Mouse (Mus musculus) gastrocnemius, adult 18-20 months (tissue): ENCODE results near the gene Rnf224. TPM values are rescaled to one million over a fixed set of nuclear protein-coding genes. Genes with fewer than 3 reads are reported as not detected.
"Not testable (repeated sequence)": the region's sequence is repeated elsewhere in the genome, so short reads cannot be mapped to it uniquely, and the experiment has no call there.

ENCODE experiments used
- DNase-seq: peaks from one replicate; pipeline ENCODE4 v3.0.0; 2021; ENCODE audit warnings: low spot score
- long read RNA-seq, 2 experiments: library from polyadenylated mRNA; stranded (forward); transcript quantifications; one replicate each; pipeline ENCODE4 v2.0.0; 2021
- total RNA-seq, 2 experiments: library from RNA; stranded (reverse); gene quantifications; 2 replicates each; pipeline ENCODE4 v1.2.3; 2021

Gene Rnf224
- total RNA-seq: not detected
- long read RNA-seq, experiment 1: 0 reads
- long read RNA-seq, experiment 2: 0 reads

GRCm38 (mm10) chr2:25236614-25237013 lies at the start of gene Rnf224:
Rnf224 (minus strand) TSS chr2:25236787.
- no peak for DNase-seq

DNA sequence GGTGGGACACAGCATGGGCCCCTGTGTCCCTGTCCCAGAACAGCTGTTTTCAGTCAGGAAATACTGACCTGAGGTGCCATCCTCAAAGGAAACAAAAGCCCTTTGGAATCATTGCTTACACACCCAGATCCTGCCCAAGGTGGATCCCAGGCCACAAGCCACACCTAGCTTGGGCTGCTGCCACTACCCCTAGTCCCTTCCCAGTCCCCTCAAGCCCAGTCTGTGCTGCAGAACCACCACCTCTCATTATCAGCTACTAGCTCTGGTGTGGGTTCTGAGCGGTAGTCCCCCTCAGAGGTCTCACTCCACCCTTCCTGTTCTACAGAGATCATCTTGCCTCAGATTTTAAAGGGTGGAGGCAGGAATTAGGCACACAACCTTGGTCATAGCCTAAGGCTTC lies 49.7 kb upstream of the Rnf224 start:
- DNase-seq: no peak

DNA sequence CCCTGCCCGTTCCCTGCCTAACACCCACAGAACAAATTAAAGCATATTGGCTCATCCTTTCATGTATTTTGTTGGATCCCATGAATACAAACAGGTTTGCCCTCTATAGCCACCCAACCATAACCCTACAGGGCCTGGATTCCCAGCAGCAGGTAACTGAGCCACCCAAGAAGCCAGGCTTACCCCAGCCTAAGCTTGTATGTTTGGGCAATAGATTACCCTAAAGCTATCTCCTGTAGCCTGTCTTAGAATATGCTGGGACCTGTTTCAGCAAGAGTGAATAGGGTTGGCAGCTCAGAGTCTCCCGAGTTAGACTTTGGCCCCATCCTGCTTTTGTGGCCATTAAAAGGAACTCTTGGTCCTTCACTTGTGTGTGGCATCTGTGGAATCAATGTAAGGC lies 49.0 kb upstream of the Rnf224 start:
- no peak for DNase-seq

GRCm38 (mm10) chr2:25278928-25279882 lies 42.6 kb upstream of the Rnf224 start:
- peak; percentile 75 for DNase-seq

DNA sequence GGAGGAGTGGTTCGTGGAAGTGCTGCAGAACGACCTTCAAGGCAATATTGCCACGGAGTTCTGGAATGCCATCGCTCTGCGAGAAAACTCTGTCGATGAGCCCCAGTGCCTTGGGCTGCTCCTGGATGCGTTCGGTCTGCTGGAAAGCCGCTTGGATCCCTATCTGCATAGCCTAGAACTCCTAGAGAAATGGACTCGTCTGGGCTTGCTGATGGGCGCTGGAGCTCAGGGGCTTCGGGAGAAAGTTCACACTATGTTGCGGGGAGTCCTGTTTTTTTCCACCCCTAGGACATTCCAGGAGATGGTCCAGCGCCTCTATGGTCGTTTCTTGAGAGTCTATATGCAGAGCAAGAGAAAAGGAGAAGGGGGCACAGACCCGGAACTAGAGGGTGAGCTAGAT lies 36.4 kb upstream of the Rnf224 start:
- DNase-seq: no peak

DNA sequence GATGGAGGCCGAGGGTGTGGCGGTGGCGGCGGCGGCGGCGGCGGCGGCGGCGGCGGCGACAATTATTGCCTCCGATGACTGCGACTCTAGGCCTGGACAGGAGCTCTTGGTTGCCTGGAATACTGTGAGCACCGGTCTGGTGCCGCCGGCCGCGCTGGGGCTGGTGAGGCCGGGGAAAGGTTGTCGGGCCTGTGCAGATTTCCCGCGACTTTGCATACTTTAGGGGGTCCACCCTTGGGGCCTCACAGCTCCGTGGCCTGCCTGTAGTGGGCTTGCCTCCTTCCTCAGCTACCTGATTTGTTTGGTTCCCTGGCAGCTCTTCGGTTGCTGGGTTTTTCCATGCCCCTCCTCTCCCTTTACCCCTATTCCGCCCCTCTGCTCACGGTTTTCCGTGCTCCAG lies 35.9 kb upstream of the Rnf224 start:
- DNase-seq: no peak

GRCm38 (mm10) chr2:25271827-25272511 lies 35.4 kb upstream of the Rnf224 start, which contains the start of the genes Ssna1 and Anapc2:
Ssna1 (minus strand) TSS chr2:25272438.
Anapc2 (plus strand) TSS chr2:25272478.
- DNase-seq: peak; percentile 97

DNA sequence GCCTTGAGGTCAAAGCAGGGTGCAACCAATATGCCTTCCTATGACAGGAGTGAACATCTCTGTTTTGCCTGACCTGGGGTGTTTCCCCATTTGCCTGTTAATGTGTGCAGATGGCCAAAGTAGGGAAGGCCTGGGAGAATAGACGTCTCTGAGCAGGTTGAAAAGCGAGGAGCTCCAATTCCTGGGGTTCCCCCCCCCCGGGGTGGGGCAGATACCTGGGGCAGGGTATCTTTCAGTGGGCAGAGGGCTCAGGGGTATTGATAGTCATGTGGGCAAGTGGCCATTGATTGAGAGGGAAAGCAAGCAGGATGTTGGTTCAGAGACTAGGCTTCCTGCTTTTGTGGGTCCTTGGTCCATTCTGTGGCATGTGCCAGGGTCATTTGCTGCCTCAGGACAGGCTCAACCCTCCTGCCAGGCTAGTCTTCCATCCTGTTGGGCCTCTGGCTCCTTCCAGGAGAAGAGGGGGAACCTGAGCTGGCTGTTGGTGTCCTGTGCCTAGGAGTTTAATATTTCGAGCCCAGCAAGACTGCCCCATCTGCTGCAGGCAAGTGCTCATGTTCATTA lies 31.2 kb upstream of the Rnf224 start:
- DNase-seq: no peak

- DNase-seq: no peak
Observed at GRCm38 (mm10) chr2:25267241-25267640, 30.7 kb upstream of the Rnf224 start.

- DNase-seq: no peak
Observed at GRCm38 (mm10) chr2:25266720-25267119, 30.1 kb upstream of the Rnf224 start.

GRCm38 (mm10) chr2:25265897-25266656 lies 29.5 kb upstream of the Rnf224 start:
- no peak for DNase-seq

DNA sequence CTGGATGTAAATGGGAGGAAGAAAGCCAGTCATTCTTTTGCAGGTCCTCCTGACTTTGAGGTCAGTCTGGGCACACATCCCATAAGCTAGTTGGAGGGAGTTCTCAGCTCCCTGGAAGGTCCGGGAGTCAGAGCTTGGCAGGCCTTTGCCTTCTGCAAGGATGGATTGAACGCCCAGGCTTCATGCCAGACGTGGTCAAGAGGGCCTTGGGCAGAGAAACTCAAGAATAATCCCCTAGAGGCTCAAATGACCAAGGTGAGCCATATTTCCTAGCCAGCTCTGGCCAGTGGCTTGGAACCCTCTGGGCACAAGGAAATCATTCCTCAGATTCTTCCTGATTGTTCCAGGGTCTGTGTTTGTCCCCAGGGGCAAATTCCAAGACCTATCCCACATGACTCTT lies 28.3 kb upstream of the Rnf224 start:
- no peak for DNase-seq

DNA sequence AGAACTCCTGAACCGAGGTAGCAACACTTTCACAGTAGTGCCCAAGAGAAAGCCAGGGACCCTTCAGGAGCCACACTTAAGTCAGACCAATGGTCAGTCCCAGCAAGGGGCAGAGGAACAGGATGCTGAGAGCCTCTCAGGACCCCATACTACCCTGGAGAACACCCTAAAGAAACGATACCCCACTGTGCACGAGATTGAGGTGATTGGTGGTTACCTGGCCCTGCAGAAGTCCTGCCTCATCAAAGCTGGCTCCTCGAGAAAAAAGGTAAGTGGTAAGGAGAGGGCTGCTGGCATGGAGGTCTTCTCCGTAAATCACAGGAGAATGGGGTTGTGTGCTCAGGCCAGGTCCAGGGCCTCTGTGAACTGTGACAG lies 27.7 kb upstream of the Rnf224 start:
- no peak for DNase-seq

GRCm38 (mm10) chr2:25263623-25264285 lies 27.2 kb upstream of the Rnf224 start:
- DNase-seq: no peak

GRCm38 (mm10) chr2:25262795-25263622 lies 26.4 kb upstream of the Rnf224 start:
- no peak for DNase-seq

DNA sequence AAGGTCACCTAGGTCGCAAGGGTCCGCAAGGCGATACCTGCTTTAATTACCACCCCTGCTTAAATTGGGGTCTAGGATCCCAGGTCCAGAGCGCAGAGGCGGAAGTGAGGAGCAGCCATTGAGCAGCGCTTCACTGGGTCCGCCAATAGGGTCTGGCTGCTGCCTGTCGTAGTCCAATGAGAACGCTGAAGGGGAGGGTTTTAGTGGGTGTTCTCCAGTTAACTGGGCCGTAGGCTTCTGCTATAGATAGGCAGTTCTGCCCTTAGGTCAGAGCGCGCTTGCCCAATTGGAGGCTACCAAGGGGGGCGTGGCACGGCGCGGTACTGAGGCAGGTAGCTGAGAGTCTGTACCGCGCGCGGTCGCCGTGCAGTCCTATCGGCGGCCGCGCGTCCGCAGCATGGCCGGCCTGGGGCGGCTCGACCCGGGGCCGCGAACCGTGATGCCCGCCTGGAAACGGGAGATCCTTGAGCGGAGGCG lies 25.7 kb upstream of the Rnf224 start, which contains the start of gene Tprn:
TSS of gene Tprn (plus strand) at position 328 of the 477 bp plus-strand sequence.
- DNase-seq: peak; percentile 97

DNA sequence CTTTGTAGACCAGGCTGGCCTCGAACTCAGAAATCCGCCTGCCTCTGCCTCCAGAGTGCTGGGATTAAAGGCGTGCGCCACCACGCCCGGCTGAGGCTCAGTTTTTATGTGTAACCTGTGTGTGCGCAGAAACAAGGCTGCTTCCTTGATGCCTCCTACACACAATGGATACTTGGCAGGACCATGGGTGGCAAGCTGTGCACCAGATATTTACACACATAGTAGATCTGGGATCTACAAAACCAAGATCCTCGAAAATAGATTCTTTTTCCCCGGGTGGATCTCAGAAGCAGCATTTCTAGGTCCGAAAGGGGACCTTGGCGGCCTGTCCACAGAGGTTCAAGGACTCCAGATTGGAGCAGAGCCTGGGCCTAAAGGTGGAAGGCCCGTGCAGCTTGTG lies 25.3 kb upstream of the Rnf224 start:
- DNase-seq: no peak

DNA sequence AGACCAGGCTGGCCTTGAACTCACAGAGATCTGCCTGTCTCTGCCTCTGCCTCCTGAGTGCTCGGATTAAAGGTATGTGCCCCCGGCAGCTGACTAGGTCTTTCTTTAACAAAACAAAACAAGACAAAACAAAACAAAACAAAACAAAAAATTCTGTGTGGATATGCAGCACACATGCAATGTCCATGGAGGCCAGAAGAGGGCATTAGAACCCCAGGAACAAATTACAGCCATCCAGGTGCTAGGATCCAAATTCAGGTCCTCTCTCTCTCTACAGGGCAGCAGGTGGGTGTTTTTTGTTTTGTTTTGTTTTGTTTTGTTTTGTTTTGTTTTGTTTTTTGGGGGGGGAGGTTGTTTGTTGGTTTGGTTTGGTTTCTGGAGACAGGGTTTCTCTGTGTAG lies 22.3 kb upstream of the Rnf224 start:
- no peak for DNase-seq

DNA sequence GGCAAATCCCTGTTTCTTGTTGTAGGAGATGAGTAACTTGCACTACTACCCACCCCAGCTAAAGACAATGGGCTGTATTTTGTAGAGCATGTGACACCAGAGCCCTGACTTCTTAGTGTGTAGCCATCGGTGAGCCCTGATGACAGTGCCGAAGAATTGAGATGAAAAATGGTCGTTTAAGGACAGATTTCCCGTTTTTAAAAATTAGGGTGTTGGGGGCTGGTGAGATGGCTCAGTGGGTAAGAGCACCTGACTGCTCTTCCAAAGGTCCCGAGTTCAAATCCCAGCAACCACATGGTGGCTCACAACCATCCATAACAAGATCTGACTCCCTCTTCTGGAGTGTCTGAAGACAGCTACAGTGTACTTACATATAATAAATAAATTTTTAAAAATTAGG lies 20.7 kb upstream of the Rnf224 start:
- not testable (repeated sequence) for DNase-seq
